Mouse (Mus musculus): ENCODE data around the gene Tmem43.

GRCm38 (mm10) chr6:91445316-91445715, 28.2 kb upstream of the Tmem43 start:
- TF ChIP-seq TAL1 (IDR thresholded peaks at IDR 0.05; ENCODE audit: low read length), result no peak
- no peak for TF ChIP-seq GATA1 (IDR thresholded peaks at IDR 0.05; ENCODE audit: low read length)
